Mouse (Mus musculus) kidney, adult 18-20 months (tissue): Measurements from ENCODE around the gene Adgrg1.

Experiments used
- DNase-seq: peaks from one replicate; pipeline ENCODE4 v3.0.0; 2021

The Adgrg1 gene

DNA sequence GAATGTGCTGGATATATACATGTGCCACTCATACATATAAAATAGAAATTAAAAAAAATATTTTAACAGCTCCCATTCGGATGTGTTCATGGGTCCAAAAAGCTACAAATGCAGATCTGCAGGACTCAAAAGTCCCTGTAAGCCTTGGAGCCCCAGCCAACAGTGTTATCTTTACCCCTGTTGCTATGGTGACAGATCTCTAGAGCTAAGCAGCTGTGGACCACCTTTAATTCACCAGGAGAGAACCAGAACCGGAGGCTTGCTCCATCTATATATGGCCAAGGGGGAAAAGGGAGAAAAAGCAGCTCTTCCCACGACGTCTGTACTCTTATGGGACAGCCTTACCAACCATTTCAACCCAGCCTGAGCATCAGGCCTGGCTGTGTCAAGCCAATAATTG lies 70.3 kb downstream of the Adgrg1 start:
- no peak for DNase-seq

DNA sequence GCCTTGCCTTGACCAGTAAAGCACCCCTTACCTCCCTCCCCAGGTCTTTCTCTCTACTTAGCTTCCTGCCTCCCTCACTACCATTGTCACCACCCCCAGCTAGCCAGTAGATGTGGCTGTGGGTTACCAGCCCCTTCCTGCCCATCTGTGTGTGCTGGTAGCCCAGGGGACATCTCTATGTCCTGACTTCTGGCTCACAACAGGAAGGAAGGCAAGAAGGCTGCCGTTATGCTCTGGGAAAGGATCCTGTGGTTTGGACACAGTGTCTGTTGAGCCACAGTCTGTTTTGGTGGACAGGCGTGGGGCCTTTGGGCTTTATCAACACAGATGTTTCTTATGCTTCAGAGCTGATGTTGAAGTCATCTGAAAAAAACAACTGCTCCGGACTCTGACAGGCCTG lies 72.4 kb downstream of the Adgrg1 start:
- no peak for DNase-seq

DNA sequence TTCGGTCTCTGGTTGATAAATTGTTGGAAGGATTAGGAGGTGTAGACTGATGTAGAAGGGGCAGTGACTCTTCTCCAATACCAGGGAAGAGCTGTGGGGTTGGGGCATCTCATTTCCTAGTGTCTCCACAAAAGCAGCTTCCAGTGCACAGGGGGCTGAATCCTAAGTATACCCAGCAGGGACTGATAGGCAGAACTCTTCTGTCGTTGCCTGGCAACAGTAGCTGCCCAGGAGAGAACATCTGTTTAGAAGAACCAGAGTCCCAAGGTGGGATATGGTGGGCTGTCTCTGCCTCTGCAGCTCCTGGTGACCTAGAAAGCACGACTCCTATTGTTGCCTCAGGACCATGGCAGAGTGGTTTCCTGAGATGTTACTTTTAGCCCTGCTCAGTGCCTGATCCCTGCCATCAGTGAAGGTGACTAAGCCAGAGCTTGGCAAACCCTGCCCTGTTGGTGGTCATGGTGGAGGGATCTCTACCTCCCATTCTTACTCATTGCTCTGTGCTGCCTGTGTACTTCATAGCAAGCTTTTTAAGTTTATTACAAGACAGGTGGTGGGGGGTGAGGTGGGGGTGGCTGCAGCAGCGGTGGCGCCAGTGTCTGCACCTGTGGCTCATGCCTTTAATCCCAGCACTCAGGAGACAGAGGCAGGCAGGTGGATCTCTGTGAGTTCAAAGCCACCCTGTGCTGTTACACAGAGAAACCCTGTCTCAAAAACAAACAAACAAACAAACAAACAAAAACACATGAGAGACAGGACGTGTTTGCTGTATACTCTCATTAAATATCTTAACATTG lies 73.5 kb downstream of the Adgrg1 start:
- DNase-seq, result no peak

DNA sequence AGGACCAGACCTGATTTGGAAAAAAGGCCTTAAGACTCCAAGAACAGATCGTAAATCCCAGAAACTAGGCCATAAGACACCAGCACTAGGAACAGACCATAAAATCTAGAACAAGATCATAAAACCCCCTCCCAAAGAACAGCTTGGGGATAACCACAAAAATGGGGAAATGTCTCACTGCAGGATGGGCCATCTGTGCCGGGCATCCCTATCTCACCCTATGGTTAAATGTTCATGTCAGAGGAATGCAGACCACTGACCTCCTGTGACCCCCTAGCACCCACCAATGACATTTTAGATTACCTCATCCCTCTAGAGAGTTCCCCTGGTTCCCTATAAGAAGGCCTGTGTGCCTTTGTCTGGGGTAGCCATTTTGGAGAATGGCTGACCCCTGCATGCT lies 75.1 kb downstream of the Adgrg1 start:
- DNase-seq, result no peak

DNA sequence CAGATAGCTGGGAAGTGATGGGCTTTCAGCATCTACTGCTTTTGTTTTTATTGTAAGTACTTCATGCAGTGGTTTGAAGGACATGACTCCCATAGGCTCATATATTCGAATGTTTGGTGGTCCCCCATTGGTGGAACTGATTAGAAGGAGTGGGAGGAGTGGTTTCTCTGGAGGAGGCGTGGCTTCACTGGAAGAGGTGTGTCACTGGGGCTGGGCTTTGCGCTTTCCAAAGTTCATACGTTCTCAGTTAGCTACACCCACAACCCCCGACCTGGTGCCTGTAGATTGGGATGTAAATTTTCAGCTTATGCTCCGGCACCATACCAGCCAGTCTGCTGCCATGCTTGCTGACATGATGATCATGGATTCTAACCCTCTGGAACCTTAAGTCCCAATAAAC lies 79.9 kb downstream of the Adgrg1 start:
- DNase-seq, result no peak

DNA sequence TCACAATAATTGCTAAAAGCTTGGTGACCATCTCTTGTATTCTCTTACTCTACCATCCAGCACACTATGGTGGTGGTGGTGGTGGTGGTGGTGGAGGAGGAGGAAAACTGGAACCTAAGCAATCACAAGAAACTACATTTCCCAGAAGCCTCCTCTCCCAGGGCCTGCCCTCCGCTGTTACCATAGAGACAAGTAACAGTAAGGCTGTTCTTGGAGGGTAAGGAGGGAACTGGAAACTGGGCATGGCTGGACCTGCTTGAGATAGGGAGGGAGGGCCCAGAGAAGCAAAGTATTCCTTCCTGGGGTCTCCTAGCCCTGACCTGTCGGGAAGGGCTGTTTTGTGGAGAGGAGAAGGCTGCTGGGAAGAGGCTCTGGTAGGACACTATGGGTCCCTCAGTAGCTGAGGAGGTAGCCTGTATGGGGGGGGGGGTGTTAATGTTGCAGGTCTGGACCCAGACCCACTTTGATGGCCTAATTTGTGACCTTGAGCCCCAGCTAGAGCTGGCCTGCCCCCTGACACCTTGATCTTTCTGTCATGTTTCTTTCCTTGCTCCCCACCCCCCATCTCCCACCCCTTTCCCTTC lies 80.5 kb downstream of the Adgrg1 start, which contains the start of gene Drc7:
Gene Drc7 (plus strand): TSS at position 177 of the 584 bp plus-strand sequence.
- no peak for DNase-seq

DNA sequence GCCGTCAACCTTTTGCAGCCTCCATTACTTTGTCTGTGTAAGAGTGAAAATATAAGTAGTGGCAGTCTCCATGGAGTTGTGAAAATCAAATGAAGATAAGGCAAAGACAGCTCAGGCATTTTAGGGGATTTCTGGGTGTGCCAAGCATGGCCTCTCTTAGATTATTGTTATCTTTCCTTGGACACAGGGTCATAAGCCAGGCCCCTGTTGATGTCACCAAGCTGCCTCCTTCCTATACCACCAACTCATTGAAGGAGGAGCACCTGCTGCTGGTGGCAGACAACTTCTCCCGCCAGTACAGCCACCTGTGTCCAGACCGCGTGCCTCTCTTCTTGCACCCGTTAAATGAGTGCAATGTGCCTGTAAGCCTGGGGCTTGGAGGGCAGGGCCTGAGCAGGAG lies 81.9 kb downstream of the Adgrg1 start:
- no peak for DNase-seq

DNA sequence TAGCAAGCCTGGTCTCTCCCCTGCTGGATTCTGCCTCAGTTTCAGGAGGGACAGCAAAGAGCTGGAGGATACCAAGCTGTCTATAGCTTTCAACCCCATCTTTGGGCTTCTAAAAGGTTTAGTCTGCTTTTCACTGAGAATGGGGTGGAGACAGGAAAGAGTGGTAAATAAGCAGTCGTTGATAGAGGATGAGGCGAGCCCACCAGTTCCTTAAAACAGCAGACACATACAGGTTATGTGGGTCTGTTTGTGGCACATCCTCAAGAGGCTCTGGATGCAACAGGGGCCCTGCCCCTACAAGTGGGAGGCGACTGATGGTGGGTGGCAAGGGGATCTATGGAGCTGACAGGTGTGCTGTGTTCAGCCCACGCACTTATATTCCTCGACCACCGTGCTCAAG lies 84.1 kb downstream of the Adgrg1 start:
- no peak for DNase-seq

DNA sequence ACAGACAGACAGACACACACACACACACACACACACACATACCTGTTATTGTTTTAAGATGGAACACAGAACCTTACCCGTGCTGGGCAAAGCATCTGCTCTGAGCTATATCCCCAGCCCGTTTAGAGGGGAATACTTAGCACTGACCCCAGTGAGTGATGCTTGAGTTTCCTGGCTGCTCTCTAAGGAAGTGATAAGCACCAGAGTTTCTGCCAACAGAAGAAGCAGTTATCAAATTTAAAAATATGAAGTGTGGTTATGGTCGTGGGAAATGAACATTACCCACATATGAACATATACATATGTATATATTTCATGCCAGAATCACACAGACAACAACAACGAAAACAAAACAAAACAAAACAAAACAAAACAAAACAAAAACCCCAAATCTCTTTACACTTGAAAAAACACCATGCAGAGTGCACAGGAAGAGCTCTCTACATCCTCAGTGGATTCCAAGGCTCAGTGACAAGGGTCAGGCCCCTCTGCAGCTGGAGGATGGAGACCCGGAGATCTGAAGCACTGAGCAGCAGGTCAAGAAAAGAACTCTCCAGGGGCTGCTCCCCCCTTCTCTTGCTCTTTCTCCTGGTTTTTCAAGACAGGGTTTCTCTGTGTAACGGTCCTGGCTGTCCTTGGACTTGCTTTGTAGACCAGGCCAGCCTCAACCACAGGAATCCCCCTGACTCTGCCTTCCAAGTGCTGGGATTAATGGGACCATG lies 85.4 kb downstream of the Adgrg1 start:
- no peak for DNase-seq
